19 mouse cellular contexts compared by ENCODE assay signal in genomic region chr3:69779246-69779796, GRCm38 (mm10).
"Had no signal": no experiment of that assay in that cellular context is flagged by ENCODE, and none has a peak within 500 bp of the region (broad histone marks: within the 10 kb centered on the region; RNA-seq: fewer than 3 reads in every experiment).

No protein-coding gene starts in this region.

- DNase-seq: lung, adult 18-20 months; lung, embryonic 14.5 days; lung, postnatal 14 days; lung, postnatal 4 days; midbrain, embryonic 14.5 days; retina, postnatal 1 day; right cerebral cortex, adult 18-20 months; right cerebral cortex, postnatal 25 days; right cerebral cortex, postnatal 4 days; spleen, adult 18-20 months; thymus, adult 18-20 months; thymus, postnatal 14 days; thymus, postnatal 36 days had no signal

- H3K4me2 ChIP-seq: lung, embryonic 14.5 days; midbrain, embryonic 12.5 days; neural tube, embryonic 13.5 days; neural tube, embryonic 15.5 days had no signal

- H3K27ac ChIP-seq: midbrain, embryonic 10.5 days; midbrain, embryonic 12.5 days; neural tube, embryonic 13.5 days; neural tube, embryonic 15.5 days had no signal

- H3K36me3 ChIP-seq: midbrain, embryonic 10.5 days; midbrain, embryonic 12.5 days; neural tube, embryonic 13.5 days; neural tube, embryonic 15.5 days had no signal

- ATAC-seq: midbrain, embryonic 16.5 days had no signal

- H3K27me3 ChIP-seq: midbrain, embryonic 12.5 days; neural tube, embryonic 13.5 days; neural tube, embryonic 15.5 days had no signal

- H3K4me3 ChIP-seq: midbrain, embryonic 10.5 days; midbrain, embryonic 12.5 days; myocyte; neural tube, embryonic 13.5 days; neural tube, embryonic 15.5 days had no signal

- H3K9ac ChIP-seq: lung, embryonic 14.5 days; midbrain, embryonic 12.5 days; neural tube, embryonic 13.5 days; neural tube, embryonic 15.5 days had no signal

- H3K4me1 ChIP-seq: midbrain, embryonic 10.5 days; midbrain, embryonic 12.5 days; neural tube, embryonic 13.5 days; neural tube, embryonic 15.5 days had no signal

- H3K9me3 ChIP-seq: midbrain, embryonic 10.5 days; midbrain, embryonic 12.5 days; neural tube, embryonic 13.5 days; neural tube, embryonic 15.5 days had no signal
